Mouse (Mus musculus) spleen, adult 2 months (tissue): Measurements from ENCODE around the gene Rc3h2. TPM values are rescaled to one million over a fixed set of nuclear protein-coding genes. Genes with fewer than 3 reads are reported as not detected.

Experiments
- DNase-seq, 2 experiments: peaks; one replicate each; pipeline versions ENCODE4 v3.0.0 to v3.0.0-alpha.2; 2012 to 2021; ENCODE audit warnings: low spot score in 2 of 2, low read depth in 1 of 2
- H3K27ac ChIP-seq: fragments of 200-500 bp; 2 replicates; pipeline ENCODE4 v1.5.1; 2012; ENCODE audit warnings: low read length, inconsistent platforms; ENCODE audit not compliant: insufficient read depth
- H3K27me3 ChIP-seq: fragments of 200-500 bp; 2 replicates; pipeline ENCODE4 v1.6.1; 2012; ENCODE audit warnings: mild to moderate bottlenecking, moderate library complexity, low read length, inconsistent platforms; ENCODE audit not compliant: control insufficient read depth, insufficient read depth
- H3K36me3 ChIP-seq: fragments of 200-500 bp; 2 replicates; pipeline ENCODE4 v1.6.1; 2012; ENCODE audit warnings: mild to moderate bottlenecking, low read length, inconsistent platforms; ENCODE audit not compliant: control insufficient read depth, insufficient read depth
- H3K4me1 ChIP-seq: fragments of 200-500 bp; 2 replicates; pipeline ENCODE4 v1.6.1; 2011; ENCODE audit warnings: inconsistent platforms; ENCODE audit not compliant: control insufficient read depth, insufficient read depth, insufficient read length
- H3K4me3 ChIP-seq: fragments of 200-500 bp; 2 replicates; pipeline ENCODE4 v1.5.1; 2011; ENCODE audit warnings: mild to moderate bottlenecking, inconsistent platforms; ENCODE audit not compliant: insufficient read depth, insufficient read length; ENCODE audit errors: extremely low read depth
- CTCF ChIP-seq: fragments of 200-500 bp; IDR thresholded peaks from 2 replicates; pipeline ENCODE4 v1.5.1; 2011; ENCODE audit warnings: mild to moderate bottlenecking, inconsistent platforms; ENCODE audit not compliant: insufficient read depth, insufficient read length, insufficient replicate concordance; ENCODE audit errors: extremely low read depth
- POLR2A ChIP-seq: fragments of 200-500 bp; IDR thresholded peaks from 2 replicates; pipeline ENCODE4 v1.6.1; 2011; ENCODE audit warnings: low read depth, low read length, inconsistent platforms
- WGBS: fragments of 180-500 bp; shearing (Covaris S2); methylation state at CpG from one replicate; pipeline ENCODE4 v1.1.7; 2018; 5-methylcytosine and 5-hydroxymethylcytosine counted together
- polyA plus RNA-seq: library from polyadenylated mRNA; depleted of rRNA; stranded (reverse); fragments of >200 nt; gene quantifications from 2 replicates; pipeline ENCODE4 v1.2.3, GENCODE M21; 2012; rRNA removed

Gene Rc3h2
- polyA plus RNA-seq, 1 experiment = 4.4 TPM

- WGBS = 76% methylated on average over 2 of the region's 2 CpGs
- no peak overlapping the region for H3K4me3 ChIP-seq
- H3K27ac ChIP-seq = no peak overlapping the region
- no peak for DNase-seq
- TF ChIP-seq POLR2A (no peak), CTCF (no peak)
- no peaks in the 10 kb centered on the region for H3K27me3 ChIP-seq
- no peaks in the 10 kb centered on the region for H3K36me3 ChIP-seq
- no peaks in the 10 kb centered on the region for H3K4me1 ChIP-seq
Measured at GRCm38 (mm10) chr2:37333321-37333720, 89.4 kb downstream of the Rc3h2 start.

GRCm38 (mm10) chr2:37326215-37326614, 96.5 kb downstream of the Rc3h2 start, which contains the start of gene Olfr368:
TSS of gene Olfr368 (plus strand) at chr2:37326515.
- no peak for TF ChIP-seq CTCF
- no peak for TF ChIP-seq POLR2A
- Histone ChIP-seq H3K4me3 (no peak within 1 kb of the TSS), H3K27me3 (no peaks in the 10 kb centered on the region), H3K4me1 (no peaks in the 10 kb centered on the region), H3K27ac (no peak within 1 kb of the TSS), H3K36me3 (no peaks in the 10 kb centered on the region)
- 76% methylated on average over 1 of the region's 1 CpGs for WGBS
- no peak for DNase-seq

Other genes with a start within 250 kb of the Rc3h2 start
- gene Olfr365, start 234.7 kb downstream of the Rc3h2 start, polyA plus RNA-seq = not detected in 2 replicates
- gene Olfr366, start 211.3 kb downstream of the Rc3h2 start, polyA plus RNA-seq = not detected in 2 replicates
- not detected in 2 replicates for gene Olfr368, start 96.4 kb downstream of the Rc3h2 start, polyA plus RNA-seq
- gene Pdcl, start 63.6 kb downstream of the Rc3h2 start, polyA plus RNA-seq = 4.5 and 4.6 TPM in 2 replicates
- 1.3 and 1.9 TPM in 2 replicates for gene Zbtb26, start 20.2 kb upstream of the Rc3h2 start, polyA plus RNA-seq
- gene Zbtb6, start 20.3 kb upstream of the Rc3h2 start, polyA plus RNA-seq = 1.4 and 1.5 TPM in 2 replicates
- 3.8 and 5.1 TPM in 2 replicates for gene Rabgap1, start 20.4 kb upstream of the Rc3h2 start, polyA plus RNA-seq
- gene Gpr21, start 93.4 kb upstream of the Rc3h2 start, polyA plus RNA-seq = 0.12 and 0.15 TPM in 2 replicates